8 mouse cellular contexts compared by ENCODE assay signal in genomic region chr1:78215749-78216508, GRCm38 (mm10). TPM values are rescaled to one million over a fixed set of nuclear protein-coding genes. Genes with fewer than 3 reads are reported as not detected.
DNase-seq lines count a peak whose midpoint lies in the region; ATAC-seq and TF ChIP-seq lines count a peak whose summit lies in the region.

No protein-coding gene starts in this region.

- WGBS in lung, embryonic 14.5 days, result under 1% methylated on average over 36 of the region's 36 CpGs
- under 1% methylated on average over 36 of the region's 36 CpGs for WGBS in hindbrain, embryonic 10.5 days
- 1% methylated on average over 36 of the region's 36 CpGs for WGBS in liver, embryonic 15.5 days (ENCODE audit: insufficient replicate concordance)
- under 1% methylated on average over 36 of the region's 36 CpGs for WGBS in stomach, postnatal 0 days

- H3K27ac ChIP-seq in lung, embryonic 14.5 days (ENCODE audit: low read depth), result no peak overlapping the region
- no peak overlapping the region for H3K27ac ChIP-seq in cortical plate, adult 2 months (ENCODE audit: insufficient read depth, low read length)
- H3K27ac ChIP-seq in hindbrain, embryonic 10.5 days, result no peak overlapping the region
- no peak overlapping the region for H3K27ac ChIP-seq in liver, embryonic 15.5 days (replicated peaks)
- H3K27ac ChIP-seq in stomach, postnatal 0 days (replicated peaks), result no peak overlapping the region

- TF ChIP-seq EP300 in stomach, postnatal 0 days (optimal IDR thresholded peaks at IDR 0.05), result no peak

- H3K27me3 ChIP-seq in lung, embryonic 14.5 days (ENCODE audit: insufficient read depth, low read length), result peaks cover 98% of the 10 kb centered on the region
- peaks cover 100% of the 10 kb centered on the region for H3K27me3 ChIP-seq in hindbrain, embryonic 10.5 days (ENCODE audit: insufficient read depth, poor library complexity, severe bottlenecking)
- H3K27me3 ChIP-seq in liver, embryonic 15.5 days, result peaks cover 98% of the 10 kb centered on the region
- peaks cover 29% of the 10 kb centered on the region for H3K27me3 ChIP-seq in stomach, postnatal 0 days (ENCODE audit: control insufficient read depth, insufficient read depth, low read length)

- H3K36me3 ChIP-seq in lung, embryonic 14.5 days (ENCODE audit: insufficient read depth), result no peaks in the 10 kb centered on the region
- no peaks in the 10 kb centered on the region for H3K36me3 ChIP-seq in hindbrain, embryonic 10.5 days
- no peaks in the 10 kb centered on the region for H3K36me3 ChIP-seq in liver, embryonic 15.5 days (replicated peaks)
- no peaks in the 10 kb centered on the region for H3K36me3 ChIP-seq in stomach, postnatal 0 days (ENCODE audit: control insufficient read depth, insufficient read depth, low read length)

- H3K9ac ChIP-seq in lung, embryonic 14.5 days, result no peak overlapping the region
- H3K9ac ChIP-seq in liver, embryonic 15.5 days, result no peak overlapping the region
- no peak overlapping the region for H3K9ac ChIP-seq in stomach, postnatal 0 days (ENCODE audit: low read length)

- H3K4me1 ChIP-seq in lung, embryonic 14.5 days (ENCODE audit: insufficient read depth), result no peaks in the 10 kb centered on the region; the same call in 1 of the 2 replicates
- no peaks in the 10 kb centered on the region for H3K4me1 ChIP-seq in cortical plate, adult 2 months (ENCODE audit: control insufficient read depth, insufficient read depth, low read length)
- H3K4me1 ChIP-seq in hindbrain, embryonic 10.5 days (replicated peaks), result peaks cover 30% of the 10 kb centered on the region
- H3K4me1 ChIP-seq in liver, embryonic 15.5 days (replicated peaks), result no peaks in the 10 kb centered on the region; the same call in 1 of the 2 replicates
- H3K4me1 ChIP-seq in stomach, postnatal 0 days (replicated peaks; ENCODE audit: control insufficient read depth, insufficient read depth), result 0 out of 2 replicates have a peak, but pooled peaks cover 2% of the 10 kb centered on the region

- TF ChIP-seq POLR2A in cortical plate, adult 2 months (IDR thresholded peaks at IDR 0.05; ENCODE audit: extremely low read depth, insufficient read depth, low read length), result no peak

- peak overlapping the region; percentile 91 for H3K4me2 ChIP-seq in lung, embryonic 14.5 days
- peak overlapping the region; percentile 61; the same call in 1 of the 2 replicates for H3K4me2 ChIP-seq in liver, embryonic 15.5 days
- H3K4me2 ChIP-seq in stomach, postnatal 0 days (replicated peaks; ENCODE audit: low read depth), result peak overlapping the region; percentile 92

- no peaks in the 10 kb centered on the region for H3K9me3 ChIP-seq in lung, embryonic 14.5 days (ENCODE audit: low read depth, low read length)
- H3K9me3 ChIP-seq in hindbrain, embryonic 10.5 days, result no peaks in the 10 kb centered on the region
- no peaks in the 10 kb centered on the region for H3K9me3 ChIP-seq in liver, embryonic 15.5 days (replicated peaks)
- no peaks in the 10 kb centered on the region for H3K9me3 ChIP-seq in stomach, postnatal 0 days (ENCODE audit: control insufficient read depth, low read length)

- H3K4me3 ChIP-seq in lung, embryonic 14.5 days (ENCODE audit: low read depth, low read length), result peak overlapping the region; percentile 54
- 0 out of 2 replicates have a peak overlapping the region, but pooled peaks have one; percentile 27 for H3K4me3 ChIP-seq in cortical plate, adult 2 months (ENCODE audit: insufficient read depth, low read length)
- H3K4me3 ChIP-seq in hindbrain, embryonic 10.5 days, result peak overlapping the region; percentile 66
- 0 out of 2 replicates have a peak overlapping the region, but pooled peaks have one; percentile 5 for H3K4me3 ChIP-seq in liver, embryonic 15.5 days (replicated peaks)
- H3K4me3 ChIP-seq in stomach, postnatal 0 days (ENCODE audit: low read depth, low read length), result peak overlapping the region; percentile 54

- DNase-seq in lung, embryonic 14.5 days, result peak; percentile 74
- no peak for DNase-seq in lung, postnatal 14 days
- DNase-seq in hindbrain, embryonic 10.5 days (ENCODE audit: low spot score), result peak; percentile 72
- DNase-seq in stomach, postnatal 0 days (ENCODE audit: low spot score), result peak; percentile 51
- DNase-seq in layer of hippocampus, adult 8-10 months (ENCODE audit: low spot score in 2 of 2), result no peak
- DNase-seq in right cerebral cortex, adult 18-20 months, result no peak

- ATAC-seq in lung, embryonic 14.5 days (ENCODE audit: insufficient read depth), result peak; percentile 66; the same call in 1 of the 2 replicates
- no peak for ATAC-seq in liver, embryonic 15.5 days (ENCODE audit: insufficient read depth)
- ATAC-seq in stomach, postnatal 0 days (ENCODE audit: low FRiP score, low TSS enrichment), result no peak

- TF ChIP-seq CTCF in lung, embryonic 14.5 days (IDR thresholded peaks at IDR 0.05; ENCODE audit: low read depth), result peak; percentile 35; the same call in 1 of the 2 replicates
- TF ChIP-seq CTCF in cortical plate, adult 2 months (IDR thresholded peaks at IDR 0.05; ENCODE audit: extremely low read depth, insufficient read depth, low read length), result no peak
- peak; percentile 37 for TF ChIP-seq CTCF in stomach, postnatal 0 days (IDR thresholded peaks at IDR 0.05; ENCODE audit: low read depth)

RNA-seq across cellular contexts. Expression of gene Pax3, which starts 19.0 kb away (rescaled TPM):
- polyA plus RNA-seq in lung, embryonic 14.5 days (2014; fragmentation: Nextera tagmentation; extraction: Ambion mirVana), result 0.07 TPM in 1 of 2 replicates, not detected in the other
- not detected in 2 replicates for polyA plus RNA-seq in cortical plate, adult 2 months (2012; rRNA removed)
- 47.6 and 54.6 TPM in 2 replicates for polyA plus RNA-seq in hindbrain, embryonic 10.5 days (2016; fragmentation: Nextera tagmentation; extraction: Ambion mirVana)
- polyA plus RNA-seq in liver, embryonic 15.5 days (2015; fragmentation: Nextera tagmentation; extraction: Ambion mirVana), result 0.02 and 0.06 TPM in 2 replicates
- not detected in 2 replicates for polyA plus RNA-seq in stomach, postnatal 0 days (2015; fragmentation: Nextera tagmentation; extraction: Ambion mirVana)
- total RNA-seq in layer of hippocampus, adult 8-10 months (2022), result not detected

Comparison
In these comparisons a context has a peak if more than half of its experiments do, and no peak if none do; other contexts are left out.
1. DNase-seq: peak in lung, embryonic 14.5 days (single experiment), hindbrain, embryonic 10.5 days (single experiment) and stomach, postnatal 0 days (single experiment); none in lung, postnatal 14 days (single experiment), layer of hippocampus, adult 8-10 months (0 of 2) and right cerebral cortex, adult 18-20 months (single experiment).
2. H3K4me3 ChIP-seq: peak in every context shown above with its lines; median percentile 66 in hindbrain, embryonic 10.5 days; 54 in lung, embryonic 14.5 days; 54 in stomach, postnatal 0 days; 27 in cortical plate, adult 2 months; 5 in liver, embryonic 15.5 days.
3. RNA of gene Pax3, which starts 19.0 kb away (polyA plus RNA-seq): 47.6 to 54.6 TPM in hindbrain, embryonic 10.5 days; 0.07 TPM in lung, embryonic 14.5 days, not detected in stomach, postnatal 0 days, 0.02 to 0.06 TPM in liver, embryonic 15.5 days and not detected in cortical plate, adult 2 months; every median in the first group is over 10 times any median in the second.
4. Peak in every context shown above with its lines, with median percentiles within 50 percentile points of each other: H3K4me2 ChIP-seq.